Mouse (Mus musculus) gastrocnemius, adult 8-10 months (tissue): Measurements from ENCODE around the gene Prr19. TPM values are rescaled to one million over a fixed set of nuclear protein-coding genes. Genes with fewer than 3 reads are reported as not detected.

ENCODE experiments used
- DNase-seq, 2 experiments: peaks; one replicate each; pipeline ENCODE4 v3.0.0; 2022; ENCODE audit warnings: low spot score in 2 of 2
- total RNA-seq, 4 experiments: library from RNA; stranded (reverse); gene quantifications; 2 replicates each; pipeline ENCODE4 v1.2.4; 2022

Gene Prr19
- total RNA-seq, 4 experiments from 2014 or later, result not detected

GRCm38 (mm10) chr7:25292107-25292506 is 9.1 kb upstream of the Prr19 start:
- no peak for DNase-seq

DNA sequence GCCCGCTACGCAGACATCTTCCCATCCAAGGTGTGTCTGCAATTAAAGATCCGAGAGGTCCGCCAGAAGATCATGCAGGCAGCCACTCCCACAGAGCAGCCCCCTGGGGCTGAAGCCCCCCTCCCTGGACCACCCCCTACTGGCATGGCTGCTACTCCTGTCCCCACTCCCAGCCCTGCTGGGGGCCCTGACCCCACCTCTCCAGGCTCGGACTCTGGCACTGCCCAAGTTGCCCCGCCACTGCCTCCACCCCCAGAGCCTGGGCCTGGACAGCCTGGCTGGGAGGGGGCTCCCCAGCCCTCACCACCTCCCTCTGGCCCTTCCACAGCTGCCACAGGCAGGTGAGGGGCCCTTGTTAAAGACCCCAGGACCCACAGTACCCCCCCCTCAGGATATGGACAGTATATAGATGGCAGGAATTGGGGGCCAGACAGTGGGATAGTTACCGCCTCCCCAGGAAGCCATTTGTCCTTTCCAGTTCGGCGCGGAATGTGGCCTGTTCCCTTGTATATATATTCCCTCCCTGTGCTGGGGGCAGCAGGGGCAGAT is 7.9 kb upstream of the Prr19 start:
- DNase-seq, result no peak

DNA sequence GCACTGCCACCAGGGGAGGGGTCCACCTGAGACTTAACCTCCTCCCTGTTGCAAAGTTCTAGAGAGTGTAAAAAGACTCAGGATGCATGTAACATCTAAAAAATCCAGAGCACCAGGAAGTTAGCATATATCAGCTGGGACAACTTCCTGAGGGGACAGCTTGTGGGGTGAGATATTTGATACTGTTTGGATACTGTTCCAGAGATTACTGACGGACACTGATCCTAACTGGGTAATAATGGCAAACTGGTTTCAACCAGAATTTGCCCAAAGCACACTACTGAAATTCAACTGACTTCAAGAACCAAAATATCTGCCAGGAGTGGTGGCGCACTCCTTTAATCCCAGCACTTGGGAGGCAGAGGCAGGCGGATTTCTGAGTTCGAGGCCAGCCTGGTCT is 6.7 kb upstream of the Prr19 start:
- DNase-seq, result no peak

DNA sequence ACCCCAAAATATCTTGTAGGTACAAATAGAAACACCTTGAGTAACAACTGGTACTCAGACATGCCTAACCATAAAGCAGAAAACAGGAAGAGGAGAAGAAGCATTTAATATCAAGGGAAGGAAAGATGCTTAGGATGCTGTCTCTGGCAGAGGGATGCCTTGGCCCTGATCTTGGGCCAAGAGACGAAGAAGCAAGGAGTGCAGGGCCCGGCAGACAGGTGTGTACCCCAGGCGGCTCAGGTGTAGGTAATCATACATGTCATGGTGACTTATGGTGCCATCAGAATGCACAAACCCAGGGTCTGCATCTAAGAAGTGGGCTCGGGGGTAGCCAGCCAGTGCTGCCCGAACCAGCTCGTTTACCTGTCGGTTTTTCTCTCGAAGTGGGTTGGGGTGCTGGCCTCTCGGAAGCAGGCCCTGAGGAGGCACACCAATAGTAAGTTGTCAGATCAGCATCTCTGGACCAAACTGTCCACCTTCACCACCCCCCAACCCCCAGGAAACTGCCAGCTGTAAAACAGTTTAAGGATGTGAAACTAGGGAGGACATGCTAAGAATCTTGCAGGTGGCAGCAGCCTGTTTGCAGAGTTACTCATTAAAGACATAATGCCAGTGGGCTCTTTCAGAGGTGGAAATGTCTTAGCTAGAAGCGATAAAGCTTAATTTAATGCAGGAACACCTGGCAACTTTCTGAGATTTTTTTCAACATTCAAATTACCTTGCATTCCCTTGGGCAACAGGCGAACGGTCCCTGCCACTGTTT is 6.1 kb upstream of the Prr19 start:
- DNase-seq, result no peak

DNA sequence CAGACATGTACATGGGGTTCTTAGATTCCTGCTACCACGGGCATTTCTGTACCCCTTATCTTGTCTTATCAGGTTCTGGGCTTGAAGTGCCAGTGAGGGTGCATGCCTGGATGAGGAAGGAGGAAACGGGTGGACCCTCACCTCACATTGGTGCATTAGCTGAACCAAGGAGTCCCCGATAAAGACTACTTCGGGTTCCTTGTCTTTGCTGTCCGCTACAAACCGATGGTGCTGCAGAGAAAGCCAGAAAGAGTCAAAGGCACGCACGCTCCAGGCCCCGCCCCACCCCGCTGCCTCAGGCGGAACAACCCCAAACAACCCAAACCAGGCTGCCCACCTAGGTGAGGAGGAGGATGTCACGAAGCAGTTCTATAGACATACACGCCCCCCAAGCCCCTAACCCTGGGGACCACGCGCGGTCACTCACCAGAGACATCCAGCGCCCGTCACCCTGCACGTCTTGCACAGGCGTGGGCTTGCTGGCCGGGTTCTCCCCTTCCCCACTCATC is 4.2 kb upstream of the Prr19 start:
- no peak for DNase-seq

DNA sequence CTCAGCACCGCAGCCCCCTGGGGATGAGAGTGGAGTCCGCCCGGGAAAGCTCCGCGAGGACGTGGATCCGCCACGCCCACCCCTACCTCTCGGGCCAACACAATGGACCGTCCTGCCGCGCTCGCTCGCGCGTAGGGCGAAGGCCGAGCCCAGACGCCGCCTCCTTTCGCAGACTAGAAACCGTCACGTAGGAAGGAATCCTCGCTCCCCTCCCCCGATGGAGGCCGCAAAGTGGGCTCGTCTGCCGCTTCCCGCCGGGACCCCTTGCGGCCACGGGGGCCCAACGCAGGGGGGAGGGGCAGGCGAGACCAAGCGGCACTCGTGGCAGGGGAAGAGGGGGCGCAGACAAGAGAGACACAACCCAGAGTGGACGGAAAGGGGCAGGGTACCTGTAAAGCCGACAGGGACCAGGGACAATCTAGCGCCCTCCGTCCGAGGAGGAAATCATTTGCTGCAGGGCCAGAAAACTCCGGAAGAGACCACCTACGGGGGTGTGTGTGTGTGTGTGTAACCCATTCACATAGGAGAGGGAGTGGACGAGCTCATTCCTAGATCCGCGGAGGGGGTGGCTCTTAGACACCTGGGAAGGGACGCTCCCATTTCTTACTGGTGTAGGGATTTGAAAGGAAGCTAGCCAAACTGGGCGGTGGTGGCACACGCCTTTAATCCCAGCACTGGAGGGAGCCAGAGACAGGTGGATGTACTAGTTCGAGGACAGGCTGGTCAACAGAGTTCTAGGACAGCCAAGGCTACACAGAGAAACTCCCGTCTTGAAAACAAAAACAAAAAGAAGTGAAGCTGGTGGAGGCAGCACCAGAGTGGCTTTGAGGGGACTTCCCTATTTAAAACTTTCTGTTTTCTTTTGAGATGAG is 3.5 kb upstream of the Prr19 start, which contains the start of gene Pafah1b3:
TSS of gene Pafah1b3 (minus strand) at position 533 of the 872 bp plus-strand sequence.
- no peak for DNase-seq

- DNase-seq, result no peak
Measured at GRCm38 (mm10) chr7:25303003-25303684, 1.9 kb downstream of the Prr19 start.

DNA sequence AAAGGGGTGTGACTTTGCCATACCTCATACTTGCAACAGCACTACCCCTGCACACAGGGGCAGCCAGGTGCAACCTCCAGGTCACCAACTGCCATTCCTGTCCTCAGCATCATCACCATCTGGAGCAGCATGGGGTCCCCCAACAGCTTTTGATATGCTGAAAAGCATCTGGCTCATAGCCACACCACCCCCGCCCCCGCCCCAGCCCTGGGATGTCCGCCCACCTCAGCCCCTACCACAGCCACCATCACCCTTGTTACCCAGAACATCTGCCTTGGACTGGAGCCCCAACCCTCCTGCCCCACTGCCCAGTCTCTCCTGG is 2.4 kb downstream of the Prr19 start:
- DNase-seq, result no peak

GRCm38 (mm10) chr7:25305481-25305880 is 4.3 kb downstream of the Prr19 start:
- DNase-seq, result no peak

- no peak for DNase-seq
Measured at GRCm38 (mm10) chr7:25305956-25306613, 4.9 kb downstream of the Prr19 start, which contains the start of gene Tmem145. Tmem145 (plus strand) TSS chr7:25306106.

DNA sequence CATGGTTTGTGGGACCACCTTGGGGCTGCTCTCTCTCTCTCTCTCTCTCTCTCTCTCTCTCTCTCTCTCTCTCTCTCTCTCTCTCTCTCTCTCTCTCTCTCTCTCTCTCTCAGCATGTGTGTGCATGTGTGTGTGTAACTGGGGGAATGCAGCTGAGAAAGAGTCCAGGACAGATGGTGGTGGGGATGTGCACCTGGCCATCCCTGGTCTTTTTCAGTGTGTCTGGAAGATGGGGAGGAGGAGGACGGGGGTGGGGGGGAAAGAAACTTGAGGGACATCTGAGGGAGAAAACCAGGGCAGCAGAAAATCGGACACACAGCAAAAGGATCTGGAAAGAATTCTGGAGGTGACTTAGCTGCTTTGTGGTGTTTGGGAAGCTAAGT is 5.4 kb downstream of the Prr19 start:
- no peak for DNase-seq

DNA sequence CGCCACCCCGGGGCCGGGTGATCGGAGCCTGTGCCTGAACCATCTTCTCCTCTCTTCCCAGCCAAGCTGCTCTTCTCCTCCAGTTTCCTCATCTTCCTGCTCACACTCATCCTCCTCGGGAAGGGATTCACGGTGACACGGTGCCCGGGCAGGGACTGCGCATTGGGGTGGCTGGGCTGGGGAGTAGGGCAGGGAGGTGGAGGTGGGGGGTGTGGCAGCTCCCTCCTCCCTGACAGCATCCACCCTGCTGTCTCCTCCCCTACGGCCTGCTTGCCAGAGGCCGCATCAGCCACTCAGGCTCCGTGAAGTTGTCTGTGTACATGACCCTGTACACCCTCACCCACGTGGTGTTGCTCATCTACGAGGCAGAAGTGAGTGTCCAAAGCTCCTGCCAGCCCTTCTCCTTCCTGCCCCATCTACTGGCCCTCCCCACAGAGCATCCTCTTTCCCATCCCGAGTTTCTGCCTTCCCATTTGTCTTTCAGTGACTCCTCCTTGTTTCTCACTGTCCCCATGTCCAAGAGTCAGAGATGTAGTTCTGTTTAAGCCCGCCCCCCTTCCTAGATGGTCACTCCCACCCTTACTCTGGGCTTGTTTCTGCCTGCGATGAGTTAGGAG is 7.6 kb downstream of the Prr19 start:
- no peak for DNase-seq

DNA sequence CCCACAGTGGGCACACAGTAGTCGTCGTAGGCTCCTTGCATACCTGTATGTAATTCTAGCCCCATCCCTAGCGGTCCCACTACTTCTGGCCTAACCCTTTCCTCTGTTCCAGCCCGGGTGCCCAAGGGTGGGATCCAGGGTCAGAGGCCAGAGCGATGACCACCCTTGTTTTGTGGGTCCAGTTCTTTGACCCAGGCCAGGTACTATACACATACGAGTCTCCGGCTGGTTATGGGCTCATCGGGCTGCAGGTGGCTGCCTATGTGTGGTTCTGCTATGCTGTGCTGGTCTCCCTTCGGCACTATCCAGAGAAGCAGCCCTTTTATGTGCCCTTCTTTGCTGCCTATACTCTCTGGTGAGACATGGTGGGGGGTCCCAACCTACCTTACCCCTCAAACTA is 8.2 kb downstream of the Prr19 start:
- no peak for DNase-seq

DNA sequence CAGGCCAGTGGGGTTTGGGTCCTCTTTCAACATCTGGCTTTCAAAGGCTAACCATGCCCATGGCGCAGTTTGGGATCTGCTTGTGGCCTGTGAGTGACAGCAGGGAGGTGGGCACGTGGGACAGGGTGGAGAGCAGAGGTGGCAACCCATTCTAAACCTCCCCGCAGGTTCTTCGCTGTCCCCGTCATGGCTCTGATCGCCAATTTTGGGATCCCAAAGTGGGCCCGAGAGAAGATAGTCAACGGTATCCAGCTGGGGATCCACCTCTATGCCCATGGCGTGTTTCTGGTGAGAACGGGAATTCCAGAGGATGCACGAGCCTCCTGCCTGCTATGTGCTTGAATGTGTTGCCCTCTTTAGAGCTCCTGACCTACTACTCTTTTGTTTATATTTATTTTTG is 10.0 kb downstream of the Prr19 start:
- no peak for DNase-seq

DNA sequence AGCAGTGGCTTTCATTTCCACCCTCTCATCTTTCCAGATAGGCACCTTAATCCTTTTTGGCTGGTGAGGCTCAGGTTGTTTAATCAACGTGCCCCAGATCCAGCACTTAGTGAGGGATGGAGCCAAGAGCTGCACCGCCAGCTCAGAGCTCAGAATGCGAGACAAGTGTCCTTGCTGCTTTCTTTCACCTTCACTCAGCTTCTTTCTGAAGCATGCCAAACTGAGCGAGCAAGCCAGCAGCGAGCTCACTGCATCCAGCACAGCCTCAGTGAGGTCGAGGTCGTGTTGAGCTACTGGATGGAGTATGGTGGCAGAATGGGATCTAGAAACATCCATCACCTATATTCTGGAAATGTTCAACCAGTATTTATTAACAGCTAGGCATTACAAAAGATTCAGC is 12.1 kb downstream of the Prr19 start:
- DNase-seq, result no peak

DNA sequence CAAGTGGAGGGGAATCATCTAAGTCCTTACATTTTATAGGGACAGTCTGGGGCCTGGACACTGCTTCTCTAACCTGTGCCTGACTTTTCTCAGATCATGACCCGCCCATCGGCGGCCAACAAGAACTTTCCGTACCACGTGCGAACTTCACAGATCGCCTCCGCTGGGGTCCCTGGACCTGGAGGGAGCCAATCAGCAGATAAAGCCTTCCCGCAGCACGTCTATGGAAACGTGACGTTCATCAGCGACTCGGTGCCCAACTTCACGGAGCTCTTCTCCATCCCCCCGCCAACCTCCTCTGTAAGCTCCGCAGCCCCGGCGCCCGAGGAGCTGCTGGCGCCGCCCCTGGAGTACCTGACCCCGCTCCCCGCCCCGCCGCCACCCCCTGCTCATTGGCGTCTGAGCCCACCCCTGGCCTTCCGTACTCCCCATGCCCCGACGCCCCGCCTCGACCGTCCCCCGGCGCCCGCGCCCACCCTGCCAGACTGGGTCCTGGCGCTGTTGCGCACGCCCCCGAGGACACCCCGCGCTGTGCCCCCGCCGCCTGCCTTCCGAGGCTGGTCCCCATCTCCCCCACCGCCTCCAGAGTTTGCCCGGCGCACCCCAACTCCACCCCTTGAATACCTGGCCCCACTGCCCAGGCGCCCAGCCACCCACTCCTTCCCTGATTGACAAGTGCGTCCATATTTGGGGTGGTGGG is 13.5 kb downstream of the Prr19 start:
- no peak for DNase-seq

DNA sequence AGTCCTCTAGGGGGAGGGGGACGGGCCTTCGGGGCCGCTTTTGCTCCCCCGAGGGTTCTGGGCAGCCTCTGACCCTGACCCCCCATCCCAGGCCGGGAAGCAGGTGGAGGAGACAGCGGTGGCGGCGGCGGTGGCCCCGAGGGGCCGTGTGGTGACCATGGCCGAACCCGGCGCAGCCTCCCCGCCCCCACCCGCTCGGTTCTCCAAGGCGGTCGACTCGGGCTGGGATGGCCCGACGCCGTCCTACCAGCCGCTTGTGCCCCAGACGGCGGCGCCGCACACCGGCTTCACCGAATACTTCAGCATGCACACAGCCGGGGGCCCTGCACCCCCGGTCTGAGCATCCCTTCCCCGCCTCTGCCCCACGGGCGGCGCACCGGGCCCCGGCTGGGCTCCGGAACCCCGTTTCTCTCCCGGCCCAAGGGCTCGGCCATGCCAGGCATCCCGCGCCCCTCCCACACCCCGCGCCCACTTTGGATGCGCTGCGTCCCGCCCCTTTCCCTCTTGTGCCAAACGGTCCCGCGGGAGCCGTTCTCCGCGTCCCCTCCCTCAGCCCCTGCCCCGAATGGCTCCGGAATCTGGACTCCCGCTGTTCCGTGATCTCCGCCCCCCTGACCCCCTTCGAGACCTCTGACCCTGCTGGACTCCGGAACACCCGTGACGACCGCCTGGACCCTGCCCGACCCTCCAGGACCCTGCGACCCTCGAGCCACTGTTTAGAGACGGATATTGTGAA is 14.3 kb downstream of the Prr19 start:
- no peak for DNase-seq

DNA sequence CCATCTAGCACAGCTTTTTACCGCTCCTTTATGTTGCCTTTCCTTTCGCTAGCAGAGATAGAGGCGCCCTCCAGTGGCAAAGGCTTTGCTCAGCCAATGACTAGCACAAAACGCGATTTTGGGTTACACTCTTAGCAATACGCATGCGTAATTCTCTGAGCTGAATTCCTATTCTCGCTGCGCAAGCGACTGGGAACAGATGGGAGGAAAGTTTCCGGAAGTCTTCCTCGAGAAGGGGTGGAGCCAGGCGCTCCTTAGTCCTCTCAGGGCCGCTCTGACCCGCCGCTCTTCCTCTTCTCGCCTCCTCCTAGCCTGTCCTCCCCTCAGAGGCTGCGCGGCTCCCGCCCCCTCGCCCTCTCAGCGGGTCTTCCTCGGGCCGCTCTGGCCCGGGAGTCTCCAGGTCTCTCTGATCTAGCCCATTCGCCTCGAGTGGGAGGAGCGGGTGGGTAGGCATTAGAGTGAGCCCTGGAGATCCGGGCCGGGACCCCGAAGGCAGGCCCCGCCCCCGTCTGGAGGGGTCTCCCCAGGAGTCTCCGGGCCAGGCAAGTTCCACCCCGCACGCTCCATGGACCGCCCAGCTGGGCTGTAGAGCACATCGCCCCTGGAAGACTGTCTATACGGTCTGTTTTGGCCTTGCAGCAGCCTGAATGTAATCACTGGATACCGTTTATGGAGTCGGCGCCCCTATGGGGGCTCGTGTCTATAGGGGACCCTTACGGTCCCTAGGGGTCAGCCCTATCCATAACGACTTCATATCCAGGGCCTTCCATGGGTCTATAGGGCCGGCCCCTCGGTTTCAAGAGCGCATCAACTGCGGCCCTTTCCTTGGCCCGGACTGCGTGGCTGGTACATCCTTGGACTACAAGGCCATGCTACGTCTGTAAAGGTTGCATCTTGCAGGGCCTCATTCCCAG is 15.6 kb downstream of the Prr19 start, which contains the start of gene Megf8:
TSS of gene Megf8 (plus strand) at position 633 of the 914 bp plus-strand sequence.
- peak; percentile 88 to 94 for DNase-seq
